Mouse (Mus musculus) liver, postnatal 0 days (tissue): Measurements from ENCODE around the gene Lbx2.

Experiments
- CTCF ChIP-seq: sonication (generic); IDR thresholded peaks from 2 replicates; pipeline ENCODE4 v1.5.1; 2016; ENCODE audit warnings: antibody characterized with exemption, low read depth
- EP300 ChIP-seq: IDR thresholded peaks from 2 replicates; pipeline ENCODE4 v1.6.1; 2016; ENCODE audit warnings: antibody characterized with exemption, low read depth, mild to moderate bottlenecking

GRCm38 (mm10) chr6:83068221-83068620, 17.9 kb upstream of the Lbx2 start:
- TF ChIP-seq CTCF (no peak), EP300 (no peak)
